8 mouse cellular contexts compared by ENCODE assay signal in genomic region chr7:99979081-99979480, GRCm38 (mm10). TPM values are rescaled to one million over a fixed set of nuclear protein-coding genes. Genes with fewer than 3 reads are reported as not detected.
DNase-seq lines count a peak whose midpoint lies in the region; ATAC-seq and TF ChIP-seq lines count a peak whose summit lies in the region.

No protein-coding gene starts in this region.

- TF ChIP-seq CTCF in bone marrow, adult 2 months (IDR thresholded peaks at IDR 0.05; ENCODE audit: control insufficient read depth, insufficient read depth, low read length) = no peak

- DNase-seq in kidney, postnatal 4 days = no peak
- no peak for DNase-seq in midbrain, embryonic 14.5 days
- DNase-seq in right cerebral cortex, adult 18-20 months = no peak
- no peak for DNase-seq in frontal cortex, postnatal 36 days (ENCODE audit: low spot score in 2 of 2)

- 5% methylated on average over 6 of the region's 6 CpGs for whole genome bisulfite sequencing in kidney, embryonic 14.5 days
- 10% methylated on average over 6 of the region's 6 CpGs for WGBS in bone marrow, adult 2 months
- 11% methylated on average over 6 of the region's 6 CpGs for WGBS in hindbrain, embryonic 13.5 days
- WGBS in midbrain, embryonic 14.5 days = 8% methylated on average over 6 of the region's 6 CpGs

- ATAC-seq in kidney, embryonic 14.5 days (ENCODE audit: low FRiP score, low TSS enrichment) = no peak
- ATAC-seq in hindbrain, embryonic 13.5 days (ENCODE audit: low FRiP score) = no peak
- ATAC-seq in midbrain, embryonic 14.5 days (ENCODE audit: low FRiP score, low TSS enrichment) = no peak
- no peak for ATAC-seq in inflammation-experienced regulatory T-cells, adult 6 months

- no peaks in the 10 kb centered on the region for H3K27me3 ChIP-seq in kidney, embryonic 14.5 days (ENCODE audit: control insufficient read depth, insufficient read depth, low read length)
- H3K27me3 ChIP-seq in hindbrain, embryonic 13.5 days = no peaks in the 10 kb centered on the region
- H3K27me3 ChIP-seq in midbrain, embryonic 14.5 days (ENCODE audit: control insufficient read depth, insufficient read depth, low read length) = no peaks in the 10 kb centered on the region

- no peak overlapping the region; the same call in 1 of the 2 replicates for H3K27ac ChIP-seq in kidney, embryonic 14.5 days (ENCODE audit: low read depth, low read length)
- no peak overlapping the region for H3K27ac ChIP-seq in bone marrow, adult 2 months (ENCODE audit: control insufficient read depth, insufficient read depth, low read depth, low read length, poor library complexity)
- 0 out of 2 replicates have a peak overlapping the region, but pooled peaks have one; percentile 35 for H3K27ac ChIP-seq in hindbrain, embryonic 13.5 days
- H3K27ac ChIP-seq in midbrain, embryonic 14.5 days (replicated peaks; ENCODE audit: low read depth, low read length) = no peak overlapping the region; the same call in 1 of the 2 replicates

- TF ChIP-seq POLR2A in bone marrow, adult 2 months (IDR thresholded peaks at IDR 0.05; ENCODE audit: borderline replicate concordance, control insufficient read depth, low read depth, low read length) = no peak

- H3K4me2 ChIP-seq in kidney, embryonic 14.5 days (replicated peaks; ENCODE audit: low read depth, low read length) = peak overlapping the region; percentile 52
- peak overlapping the region; percentile 86 for H3K4me2 ChIP-seq in hindbrain, embryonic 13.5 days
- H3K4me2 ChIP-seq in midbrain, embryonic 14.5 days (ENCODE audit: low read length) = peak overlapping the region; percentile 81

- peak overlapping the region; percentile 97 for H3K9ac ChIP-seq in kidney, embryonic 14.5 days (ENCODE audit: low read depth, low read length)
- H3K9ac ChIP-seq in hindbrain, embryonic 13.5 days = peak overlapping the region; percentile 95
- peak overlapping the region; percentile 95 for H3K9ac ChIP-seq in midbrain, embryonic 14.5 days (replicated peaks; ENCODE audit: low read length)

- peak overlapping the region; percentile 97 for H3K4me3 ChIP-seq in kidney, embryonic 14.5 days (ENCODE audit: low read length)
- peak overlapping the region; percentile 73 for H3K4me3 ChIP-seq in bone marrow, adult 2 months (replicated peaks; ENCODE audit: control insufficient read depth, low read depth, low read length)
- peak overlapping the region; percentile 95 for H3K4me3 ChIP-seq in hindbrain, embryonic 13.5 days
- peak overlapping the region; percentile 91 for H3K4me3 ChIP-seq in midbrain, embryonic 14.5 days (replicated peaks; ENCODE audit: low read depth, low read length)

- no peaks in the 10 kb centered on the region for H3K9me3 ChIP-seq in kidney, embryonic 14.5 days (ENCODE audit: control insufficient read depth, low read length)
- H3K9me3 ChIP-seq in hindbrain, embryonic 13.5 days = no peaks in the 10 kb centered on the region
- H3K9me3 ChIP-seq in midbrain, embryonic 14.5 days (ENCODE audit: control insufficient read depth, low read length) = no peaks in the 10 kb centered on the region

- peaks cover 6% of the 10 kb centered on the region; the same call in 1 of the 2 replicates for H3K4me1 ChIP-seq in kidney, embryonic 14.5 days (ENCODE audit: control insufficient read depth, insufficient read depth, low read length)
- H3K4me1 ChIP-seq in bone marrow, adult 2 months (ENCODE audit: control insufficient read depth, insufficient read depth, low read length) = peaks cover 2% of the 10 kb centered on the region; the same call in 1 of the 2 replicates
- H3K4me1 ChIP-seq in hindbrain, embryonic 13.5 days (replicated peaks) = peaks cover 38% of the 10 kb centered on the region
- H3K4me1 ChIP-seq in midbrain, embryonic 14.5 days (ENCODE audit: control insufficient read depth, insufficient read depth, low read length) = peaks cover 20% of the 10 kb centered on the region

- H3K36me3 ChIP-seq in kidney, embryonic 14.5 days (ENCODE audit: control insufficient read depth, insufficient read depth, low read length) = no peaks in the 10 kb centered on the region
- no peaks in the 10 kb centered on the region for H3K36me3 ChIP-seq in hindbrain, embryonic 13.5 days
- H3K36me3 ChIP-seq in midbrain, embryonic 14.5 days (ENCODE audit: control insufficient read depth, insufficient read depth, low read length) = no peaks in the 10 kb centered on the region

RNA-seq across cellular contexts. Expression of gene Rnf169, which starts 1.2 kb away (rescaled TPM):
- polyA plus RNA-seq in kidney, embryonic 14.5 days (2014; fragmentation: Nextera tagmentation; extraction: Ambion mirVana) = 7.3 and 8.2 TPM in 2 replicates
- 14.8 and 22.3 TPM in 2 replicates for polyA plus RNA-seq in bone marrow, adult 2 months (2011; ENCODE audit: insufficient read depth, insufficient read length, low replicate concordance, missing spikeins)
- polyA plus RNA-seq in hindbrain, embryonic 13.5 days (2015; fragmentation: Nextera tagmentation; extraction: Ambion mirVana) = 4.1 and 4.5 TPM in 2 replicates
- polyA plus RNA-seq in midbrain, embryonic 14.5 days (2014; fragmentation: Nextera tagmentation; extraction: Ambion mirVana) = 6.4 and 6.7 TPM in 2 replicates
- polyA plus RNA-seq in inflammation-experienced regulatory T-cells, adult 6 months (2017; shearing (Covaris generic)) = 10 to 100 TPM in 1 of 3 experiments, 1 to 10 TPM in 2; 5.3 to 10.6 (median 8.4) TPM

RNA-seq across cellular contexts. Expression of gene Chrdl2, which starts 26.9 kb away (rescaled TPM):
- polyA plus RNA-seq in kidney, embryonic 14.5 days (2014; fragmentation: Nextera tagmentation; extraction: Ambion mirVana) = 0.32 and 0.84 TPM in 2 replicates
- not detected in 2 replicates for polyA plus RNA-seq in bone marrow, adult 2 months (2011; ENCODE audit: insufficient read depth, insufficient read length, low replicate concordance, missing spikeins)
- 0.27 and 0.42 TPM in 2 replicates for polyA plus RNA-seq in hindbrain, embryonic 13.5 days (2015; fragmentation: Nextera tagmentation; extraction: Ambion mirVana)
- not detected in 2 replicates for polyA plus RNA-seq in midbrain, embryonic 14.5 days (2014; fragmentation: Nextera tagmentation; extraction: Ambion mirVana)
- not detected for polyA plus RNA-seq in inflammation-experienced regulatory T-cells, adult 6 months (2017; shearing (Covaris generic))
